Mouse (Mus musculus) intestine, embryonic 16.5 days (tissue): ENCODE data around the gene Kcne4. TPM values are rescaled to one million over a fixed set of nuclear protein-coding genes. Genes with fewer than 3 reads are reported as not detected.

Source experiments
- ATAC-seq: fragments of 200-750 bp; cut with Nextera tagmentation; 2 replicates; pipeline ENCODE4 v1.8.0; 2017; ENCODE audit warnings: moderate TSS enrichment, moderate library complexity
- H3K27ac ChIP-seq: fragments of 300-500 bp; sonication (generic); 2 replicates; pipeline ENCODE4 v1.5.1; 2014; ENCODE audit warnings: mild to moderate bottlenecking, low read length
- H3K27me3 ChIP-seq: fragments of 300-500 bp; sonication (generic); replicated peaks from 2 replicates; pipeline ENCODE4 v1.6.1; 2014; ENCODE audit warnings: low read length, control low read depth, mixed read lengths; ENCODE audit not compliant: control insufficient read depth, insufficient read depth
- H3K36me3 ChIP-seq: fragments of 300-500 bp; sonication (generic); 2 replicates; pipeline ENCODE4 v1.6.1; 2014; ENCODE audit warnings: low read length, control low read depth; ENCODE audit not compliant: control insufficient read depth, insufficient read depth
- H3K4me1 ChIP-seq: fragments of 300-500 bp; sonication (generic); 2 replicates; pipeline ENCODE4 v1.6.1; 2014; ENCODE audit warnings: low read length, control low read depth, mixed read lengths; ENCODE audit not compliant: control insufficient read depth, insufficient read depth
- H3K4me2 ChIP-seq: fragments of 300-500 bp; sonication (generic); 2 replicates; pipeline ENCODE4 v1.6.1; 2014; ENCODE audit warnings: low read depth, low read length, control low read depth
- H3K4me3 ChIP-seq: fragments of 300-500 bp; sonication (generic); 2 replicates; pipeline ENCODE4 v1.5.1; 2014; ENCODE audit warnings: mild to moderate bottlenecking, low read length
- H3K9ac ChIP-seq: fragments of 300-500 bp; sonication (generic); 2 replicates; pipeline ENCODE4 v1.6.1; 2014; ENCODE audit warnings: low read depth, low read length
- H3K9me3 ChIP-seq: fragments of 300-500 bp; sonication (generic); 2 replicates; pipeline ENCODE4 v1.6.1; 2016; ENCODE audit warnings: low read length, control low read depth; ENCODE audit not compliant: control insufficient read depth
- WGBS: fragments of 180-500 bp; shearing (Covaris S2); extraction: QIAGEN DNeasy Blood & Tissue Kit; methylation state at CpG from one replicate; pipeline ENCODE4 v1.1.7; 2014; 5-methylcytosine and 5-hydroxymethylcytosine counted together
- polyA plus RNA-seq: library from polyadenylated mRNA; unstranded; fragments of >200 nt; fragmentation: Nextera tagmentation; extraction: Ambion mirVana; gene quantifications from 2 replicates; pipeline ENCODE4 v1.2.1, GENCODE M21; 2015

The Kcne4 gene
- polyA plus RNA-seq, 1 experiment from 2014 or later = 6.0 TPM

DNA sequence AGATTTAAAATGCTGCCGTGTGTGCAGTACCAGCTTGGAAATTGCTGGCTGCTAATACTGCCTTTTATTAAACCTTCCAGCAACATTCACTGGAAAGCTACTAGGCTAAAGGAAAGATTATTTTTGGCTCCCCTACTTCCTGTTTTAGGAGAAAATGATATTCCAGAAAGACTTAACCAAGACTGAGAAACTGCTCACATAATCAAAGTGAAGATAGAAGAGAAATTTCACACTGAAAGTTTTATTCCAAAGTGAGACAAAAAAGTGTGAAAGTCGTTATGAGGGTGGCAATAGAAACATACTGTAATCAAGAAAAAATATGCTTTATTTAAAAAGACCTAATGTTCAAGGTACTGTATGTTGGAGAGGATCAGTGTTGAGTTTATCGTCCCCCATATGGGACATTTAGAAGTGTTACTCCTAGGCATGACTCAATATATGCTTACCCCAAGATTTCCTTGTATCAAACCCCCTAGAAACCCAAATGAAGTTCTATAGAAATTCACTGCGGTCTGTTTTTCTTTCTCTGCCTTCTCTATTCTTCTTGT lies 48.3 kb downstream of the Kcne4 start:
- WGBS = 82% methylated on average over 4 of the region's 4 CpGs
- Histone ChIP-seq H3K4me1 (peaks cover 3% of the 10 kb centered on the region; the same call in 1 of the 2 replicates), H3K4me3 (no peak overlapping the region), H3K27ac (no peak overlapping the region), H3K9me3 (no peaks in the 10 kb centered on the region), H3K9ac (no peak overlapping the region), H3K36me3 (no peaks in the 10 kb centered on the region), H3K27me3 (no peaks in the 10 kb centered on the region), H3K4me2 (no peak overlapping the region)
- no peak for ATAC-seq

DNA sequence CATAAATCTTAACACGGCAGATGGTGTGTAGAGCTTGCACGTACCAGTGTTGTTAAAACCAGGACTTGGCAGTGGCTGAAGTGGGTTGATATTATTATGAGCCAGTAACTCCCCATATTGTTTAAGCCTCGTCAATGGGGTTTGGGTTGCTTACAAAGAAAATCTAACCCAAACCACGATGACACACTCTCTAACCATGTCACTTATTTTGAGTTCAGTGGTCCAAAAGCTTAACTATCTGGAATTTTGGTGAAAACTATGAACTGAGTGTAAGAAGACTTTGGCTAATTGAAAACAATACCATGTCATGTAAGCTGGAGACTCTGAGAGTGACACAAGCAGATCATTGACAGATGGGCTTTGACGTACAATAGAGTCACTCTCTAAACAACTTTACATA lies 49.4 kb downstream of the Kcne4 start:
- H3K36me3 ChIP-seq = no peaks in the 10 kb centered on the region
- H3K9ac ChIP-seq = no peak overlapping the region
- no peak overlapping the region for H3K27ac ChIP-seq
- no peak overlapping the region for H3K4me2 ChIP-seq
- no peaks in the 10 kb centered on the region for H3K27me3 ChIP-seq
- peaks cover 3% of the 10 kb centered on the region; the same call in 1 of the 2 replicates for H3K4me1 ChIP-seq
- no peak for ATAC-seq
- 81% methylated on average over 5 of the region's 5 CpGs for WGBS
- H3K4me3 ChIP-seq = no peak overlapping the region
- H3K9me3 ChIP-seq = no peaks in the 10 kb centered on the region

DNA sequence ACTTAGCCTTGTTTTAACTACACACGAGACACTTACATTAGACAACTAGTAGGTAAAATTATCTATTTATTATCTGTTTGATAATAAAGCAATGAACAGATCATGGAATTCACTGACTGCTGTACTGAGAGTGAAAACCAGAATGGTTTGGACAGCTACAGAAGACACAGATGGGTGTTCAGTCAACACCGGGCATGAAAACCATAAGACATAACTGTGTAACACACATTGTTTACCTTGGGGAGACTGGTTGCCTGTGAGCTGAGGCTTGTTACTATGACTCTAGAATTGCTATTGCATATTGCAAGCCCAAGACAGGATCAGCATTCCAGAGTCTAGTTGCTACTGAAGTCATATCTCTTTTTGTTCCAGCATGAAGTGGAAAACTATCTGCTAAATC lies 49.9 kb downstream of the Kcne4 start:
- Histone ChIP-seq H3K36me3 (no peaks in the 10 kb centered on the region), H3K27ac (no peak overlapping the region), H3K4me3 (no peak overlapping the region), H3K4me1 (peaks cover 3% of the 10 kb centered on the region; the same call in 1 of the 2 replicates), H3K9me3 (no peaks in the 10 kb centered on the region), H3K4me2 (no peak overlapping the region), H3K27me3 (no peaks in the 10 kb centered on the region), H3K9ac (no peak overlapping the region)
- no peak for ATAC-seq
- WGBS = 81% methylated on average over 2 of the region's 2 CpGs

Other genes with a start within 250 kb of the Kcne4 start
- gene Acsl3, start 158.9 kb upstream of the Kcne4 start, polyA plus RNA-seq = 93.5 and 111 TPM in 2 replicates
- gene Utp14b, start 158.7 kb upstream of the Kcne4 start, polyA plus RNA-seq = 3.5 and 3.7 TPM in 2 replicates